Mouse (Mus musculus): ENCODE measurements around the gene Socs4.

The Socs4 gene

GRCm38 (mm10) chr14:47276637-47277393 is at the start of gene Socs4, which contains the start of gene Wdhd1:
Socs4 (plus strand) TSS chr14:47276931.
Wdhd1 (minus strand) TSS chr14:47276857.
- peak; percentile 91 to 93 for DNase-seq (ENCODE audit: low spot score in 2 of 2)

GRCm38 (mm10) chr14:47229796-47230376 is 46.8 kb upstream of the Socs4 start:
- DNase-seq (ENCODE audit: low spot score in 2 of 2): no peak

- DNase-seq (ENCODE audit: low spot score in 2 of 2): no peak
Observed at GRCm38 (mm10) chr14:47233602-47234001, 43.1 kb upstream of the Socs4 start.

- no peak for DNase-seq (ENCODE audit: low spot score in 2 of 2)
Observed at GRCm38 (mm10) chr14:47234032-47234431, 42.7 kb upstream of the Socs4 start.

- DNase-seq (ENCODE audit: low spot score in 2 of 2): no peak
Observed at GRCm38 (mm10) chr14:47234526-47235250, 42.0 kb upstream of the Socs4 start.

- DNase-seq (ENCODE audit: low spot score in 2 of 2): no peak
Observed at GRCm38 (mm10) chr14:47236491-47236890, 40.2 kb upstream of the Socs4 start.

GRCm38 (mm10) chr14:47237286-47237685 is 39.4 kb upstream of the Socs4 start:
- no peak for DNase-seq (ENCODE audit: low spot score in 2 of 2)

- no peak for DNase-seq (ENCODE audit: low spot score in 2 of 2)
Observed at GRCm38 (mm10) chr14:47240600-47240999, 36.1 kb upstream of the Socs4 start.

GRCm38 (mm10) chr14:47241046-47241445 is 35.7 kb upstream of the Socs4 start:
- DNase-seq (ENCODE audit: low spot score in 2 of 2): no peak

- no peak for DNase-seq (ENCODE audit: low spot score in 2 of 2)
Observed at GRCm38 (mm10) chr14:47242753-47243152, 34.0 kb upstream of the Socs4 start.

GRCm38 (mm10) chr14:47249839-47250238 is 26.9 kb upstream of the Socs4 start:
- DNase-seq (ENCODE audit: low spot score in 2 of 2): no peak

GRCm38 (mm10) chr14:47264866-47265265 is 11.9 kb upstream of the Socs4 start:
- peak; percentile 26 to 49 for DNase-seq (ENCODE audit: low spot score in 2 of 2)

GRCm38 (mm10) chr14:47265829-47266228 is 10.9 kb upstream of the Socs4 start:
- no peak for DNase-seq (ENCODE audit: low spot score in 2 of 2)

GRCm38 (mm10) chr14:47269056-47269455 is 7.7 kb upstream of the Socs4 start:
- no peak for DNase-seq (ENCODE audit: low spot score in 2 of 2)

- no peak for DNase-seq (ENCODE audit: low spot score in 2 of 2)
Observed at GRCm38 (mm10) chr14:47269706-47270105, 7.0 kb upstream of the Socs4 start.

- DNase-seq (ENCODE audit: low spot score in 2 of 2): no peak
Observed at GRCm38 (mm10) chr14:47273751-47274150, 3.0 kb upstream of the Socs4 start.

- no peak for DNase-seq (ENCODE audit: low spot score in 2 of 2)
Observed at GRCm38 (mm10) chr14:47275417-47275816, 1.3 kb upstream of the Socs4 start.

GRCm38 (mm10) chr14:47276036-47276603 is 611 bp upstream of the Socs4 start:
- peak in 1 of 2 experiments; percentile 27 for DNase-seq (ENCODE audit: low spot score in 2 of 2)

GRCm38 (mm10) chr14:47279058-47279457 is 2.3 kb downstream of the Socs4 start:
- DNase-seq (ENCODE audit: low spot score in 2 of 2): no peak

- DNase-seq (ENCODE audit: low spot score in 2 of 2): no peak
Observed at GRCm38 (mm10) chr14:47281535-47281934, 4.8 kb downstream of the Socs4 start.

- peak in 1 of 2 experiments; percentile 21 for DNase-seq (ENCODE audit: low spot score in 2 of 2)
Observed at GRCm38 (mm10) chr14:47283568-47283967, 6.8 kb downstream of the Socs4 start.

- DNase-seq (ENCODE audit: low spot score in 2 of 2): no peak
Observed at GRCm38 (mm10) chr14:47285271-47285670, 8.5 kb downstream of the Socs4 start.

Measured in right cerebral cortex, adult 2 months (tissue).